Mouse (Mus musculus): ENCODE results near the gene Lrrc59. TPM values are rescaled to one million over a fixed set of nuclear protein-coding genes. Genes with fewer than 3 reads are reported as not detected.
"Not testable (repeated sequence)": the region's sequence is repeated elsewhere in the genome, so short reads cannot be mapped to it uniquely, and the experiment has no call there.

Gene Lrrc59
- polyA plus RNA-seq, 1 experiment from 2014 or later, result 168 TPM

- no peaks in the 10 kb centered on the region for H3K36me3 ChIP-seq
- peak within 1 kb of the TSS; percentile 77 for H3K4me2 ChIP-seq (replicated peaks)
- peak within 1 kb of the TSS; percentile 92 for H3K27ac ChIP-seq
- ATAC-seq, result peak; percentile 96
- WGBS, result under 1% methylated on average over 80 of the region's 82 CpGs
- H3K4me3 ChIP-seq (replicated peaks), result peak within 1 kb of the TSS; percentile 79
- H3K9ac ChIP-seq (replicated peaks), result peak within 1 kb of the TSS; percentile 90
- no peaks in the 10 kb centered on the region for H3K9me3 ChIP-seq
- H3K27me3 ChIP-seq, result no peaks in the 10 kb centered on the region
- H3K4me1 ChIP-seq (replicated peaks), result peaks cover 31% of the 10 kb centered on the region
Measured at GRCm38 (mm10) chr11:94676754-94677606, 47.4 kb downstream of the Lrrc59 start, which contains the start of gene Xylt2. TSS of gene Xylt2 (minus strand) at chr11:94677515.

GRCm38 (mm10) chr11:94677607-94678145 lies 48.1 kb downstream of the Lrrc59 start:
- 32% methylated on average over 15 of the region's 15 CpGs for WGBS
- Histone ChIP-seq H3K4me3 (replicated peaks) (peak overlapping the region; percentile 79), H3K4me1 (replicated peaks) (peaks cover 25% of the 10 kb centered on the region), H3K9me3 (no peaks in the 10 kb centered on the region), H3K27ac (peak overlapping the region; percentile 92), H3K9ac (replicated peaks) (peak overlapping the region; percentile 69), H3K4me2 (replicated peaks) (peak overlapping the region; percentile 77), H3K27me3 (no peaks in the 10 kb centered on the region), H3K36me3 (no peaks in the 10 kb centered on the region)
- ATAC-seq, result peak; percentile 82; the same call in 1 of the 2 replicates

DNA sequence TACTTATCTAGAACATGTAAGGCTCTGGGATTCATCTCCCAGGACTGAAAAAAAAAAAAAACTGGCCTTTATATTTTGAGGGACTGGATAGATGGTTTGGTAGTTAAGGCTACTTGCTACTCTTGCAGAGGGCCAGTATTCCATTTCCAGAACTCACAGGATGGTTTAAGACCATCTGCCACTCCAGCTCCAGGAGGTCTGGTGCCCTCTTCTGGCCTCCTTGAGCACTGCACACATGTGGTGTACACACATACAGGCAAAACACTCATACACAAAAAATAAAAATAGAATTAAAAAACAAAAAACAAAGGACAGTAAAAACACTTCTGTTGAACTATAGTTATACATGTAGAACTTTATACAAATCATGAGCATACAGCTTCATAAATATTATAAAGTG lies 51.1 kb downstream of the Lrrc59 start:
- no peaks in the 10 kb centered on the region for H3K9me3 ChIP-seq
- H3K36me3 ChIP-seq, result no peaks in the 10 kb centered on the region
- no peaks in the 10 kb centered on the region for H3K27me3 ChIP-seq
- no peak overlapping the region for H3K27ac ChIP-seq
- no peak overlapping the region for H3K4me2 ChIP-seq (replicated peaks)
- no peak overlapping the region for H3K4me3 ChIP-seq (replicated peaks)
- no peak for ATAC-seq
- peaks cover 23% of the 10 kb centered on the region for H3K4me1 ChIP-seq (replicated peaks)
- no peak overlapping the region for H3K9ac ChIP-seq (replicated peaks)

GRCm38 (mm10) chr11:94681640-94682039 lies 52.1 kb downstream of the Lrrc59 start:
- no peaks in the 10 kb centered on the region for H3K36me3 ChIP-seq
- H3K9ac ChIP-seq (replicated peaks), result no peak overlapping the region
- no peak overlapping the region for H3K27ac ChIP-seq
- WGBS, result 86% methylated on average over 4 of the region's 4 CpGs
- ATAC-seq, result no peak
- no peaks in the 10 kb centered on the region for H3K27me3 ChIP-seq
- no peaks in the 10 kb centered on the region for H3K9me3 ChIP-seq
- H3K4me1 ChIP-seq (replicated peaks), result peaks cover 13% of the 10 kb centered on the region
- H3K4me3 ChIP-seq (replicated peaks), result no peak overlapping the region
- no peak overlapping the region for H3K4me2 ChIP-seq (replicated peaks)

DNA sequence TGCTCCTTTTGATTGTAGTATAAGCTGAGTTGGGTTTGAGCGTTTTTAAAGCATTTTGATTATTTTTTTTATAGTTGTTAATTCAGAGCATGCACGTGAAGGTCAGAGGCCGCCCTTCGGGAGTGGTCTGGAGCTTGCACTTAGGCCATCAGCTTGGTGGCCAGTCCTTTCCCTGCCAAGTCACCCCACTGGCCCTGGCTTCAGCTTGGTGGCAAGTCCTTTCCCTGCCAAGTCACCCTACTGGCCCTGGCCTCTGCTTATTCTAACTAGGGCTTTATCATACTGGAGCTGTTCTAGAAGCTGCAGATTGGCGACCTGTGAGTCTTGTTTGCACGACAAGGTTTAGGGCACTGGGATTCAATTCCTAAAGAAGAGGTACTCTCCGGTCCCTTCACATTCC lies 52.9 kb downstream of the Lrrc59 start:
- Histone ChIP-seq H3K4me1 (replicated peaks) (peaks cover 11% of the 10 kb centered on the region), H3K9me3 (no peaks in the 10 kb centered on the region), H3K4me3 (replicated peaks) (no peak overlapping the region), H3K27ac (no peak overlapping the region), H3K4me2 (replicated peaks) (no peak overlapping the region), H3K27me3 (no peaks in the 10 kb centered on the region), H3K36me3 (no peaks in the 10 kb centered on the region), H3K9ac (replicated peaks) (no peak overlapping the region)
- 86% methylated on average over 7 of the region's 7 CpGs for WGBS
- ATAC-seq, result no peak

GRCm38 (mm10) chr11:94687178-94687577 lies 57.6 kb downstream of the Lrrc59 start:
- ATAC-seq, result no peak
- Histone ChIP-seq H3K27ac (no peak overlapping the region), H3K36me3 (no peaks in the 10 kb centered on the region), H3K9me3 (no peaks in the 10 kb centered on the region), H3K27me3 (no peaks in the 10 kb centered on the region), H3K9ac (replicated peaks) (no peak overlapping the region), H3K4me3 (replicated peaks) (no peak overlapping the region), H3K4me1 (replicated peaks) (0 out of 2 replicates have a peak, but pooled peaks cover 7% of the 10 kb centered on the region), H3K4me2 (replicated peaks) (no peak overlapping the region)
- 84% methylated on average over 6 of the region's 6 CpGs for WGBS

DNA sequence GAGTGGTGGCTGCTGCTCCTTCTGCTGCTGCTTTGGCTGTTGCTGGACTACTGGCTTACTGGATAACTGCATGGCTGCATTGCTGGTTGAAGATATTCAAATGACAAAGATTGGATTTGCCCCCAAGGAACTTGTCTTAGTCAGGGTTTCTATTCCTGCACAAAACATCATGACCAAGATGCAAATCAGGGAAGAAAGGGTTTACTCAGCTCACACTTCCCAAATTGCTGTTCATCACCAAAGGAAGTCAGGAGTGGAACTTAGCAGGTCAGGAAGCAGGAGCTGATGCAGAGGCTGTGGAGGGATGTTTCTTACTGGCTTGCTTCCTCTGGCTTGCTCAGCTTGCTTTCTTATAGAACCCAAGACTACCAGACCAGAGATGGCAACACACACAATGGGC lies 62.9 kb downstream of the Lrrc59 start:
- not testable (repeated sequence) for H3K4me1 ChIP-seq (replicated peaks); H3K27me3 ChIP-seq; H3K4me2 ChIP-seq (replicated peaks); H3K36me3 ChIP-seq; ATAC-seq; H3K27ac ChIP-seq; H3K4me3 ChIP-seq (replicated peaks); H3K9ac ChIP-seq (replicated peaks); H3K9me3 ChIP-seq

Other genes starting within 250 kb of the Lrrc59 start
- 0.46 and 0.90 TPM in 2 replicates for gene Abcc3, start 236.8 kb upstream of the Lrrc59 start, polyA plus RNA-seq (2015; fragmentation: Nextera tagmentation; extraction: Ambion mirVana)
- gene Cacna1g, start 155.6 kb upstream of the Lrrc59 start, polyA plus RNA-seq (2015; fragmentation: Nextera tagmentation; extraction: Ambion mirVana), result 10.5 and 12.4 TPM in 2 replicates
- 0.10 TPM in 1 of 2 replicates, not detected in the other for gene Spata20, start 143.6 kb upstream of the Lrrc59 start, polyA plus RNA-seq (2015; fragmentation: Nextera tagmentation; extraction: Ambion mirVana)
- 0.19 and 0.46 TPM in 2 replicates for gene Epn3, start 129.8 kb upstream of the Lrrc59 start, polyA plus RNA-seq (2015; fragmentation: Nextera tagmentation; extraction: Ambion mirVana)
- gene Mycbpap, start 108.0 kb upstream of the Lrrc59 start, polyA plus RNA-seq (2015; fragmentation: Nextera tagmentation; extraction: Ambion mirVana), result 2.4 and 3.6 TPM in 2 replicates
- gene Rsad1, start 80.5 kb upstream of the Lrrc59 start, polyA plus RNA-seq (2015; fragmentation: Nextera tagmentation; extraction: Ambion mirVana), result 4.4 and 5.5 TPM in 2 replicates
- gene Chad, start 64.7 kb upstream of the Lrrc59 start, polyA plus RNA-seq (2015; fragmentation: Nextera tagmentation; extraction: Ambion mirVana), result 0.12 TPM in 1 of 2 replicates, not detected in the other
- gene Acsf2, start 27.9 kb upstream of the Lrrc59 start, polyA plus RNA-seq (2015; fragmentation: Nextera tagmentation; extraction: Ambion mirVana), result 1.7 TPM in 2 replicates
- gene Mrpl27, start 24.0 kb downstream of the Lrrc59 start, polyA plus RNA-seq (2015; fragmentation: Nextera tagmentation; extraction: Ambion mirVana), result 139 and 150 TPM in 2 replicates
- 11.6 and 13.6 TPM in 2 replicates for gene Eme1, start 24.2 kb downstream of the Lrrc59 start, polyA plus RNA-seq (2015; fragmentation: Nextera tagmentation; extraction: Ambion mirVana)
- gene Xylt2, start 47.7 kb downstream of the Lrrc59 start, polyA plus RNA-seq (2015; fragmentation: Nextera tagmentation; extraction: Ambion mirVana), result 8.3 and 11.3 TPM in 2 replicates
- not detected in 2 replicates for gene Gm11541, start 74.7 kb downstream of the Lrrc59 start, polyA plus RNA-seq (2015; fragmentation: Nextera tagmentation; extraction: Ambion mirVana)
- gene Cdc34b, start 112.0 kb downstream of the Lrrc59 start, polyA plus RNA-seq (2015; fragmentation: Nextera tagmentation; extraction: Ambion mirVana), result 0.22 TPM in 2 replicates
- not detected in 2 replicates for gene Tmem92, start 152.9 kb downstream of the Lrrc59 start, polyA plus RNA-seq (2015; fragmentation: Nextera tagmentation; extraction: Ambion mirVana)

Data from midbrain, embryonic 13.5 days (tissue).